Mouse (Mus musculus) lung, adult 2 months (tissue): ENCODE results near the gene Cfap43.

Experiments
- CTCF ChIP-seq: fragments of 200-500 bp; IDR thresholded peaks from 2 replicates; pipeline ENCODE4 v1.5.1; 2011; ENCODE audit warnings: mild to moderate bottlenecking, low read length, control low read depth; ENCODE audit not compliant: insufficient read depth
- POLR2A ChIP-seq: fragments of 200-500 bp; IDR thresholded peaks from 2 replicates; pipeline ENCODE4 v1.6.1; 2011; ENCODE audit warnings: low read depth, mild to moderate bottlenecking, control low read depth, low read length, borderline replicate concordance; ENCODE audit errors: extremely low read depth

DNA sequence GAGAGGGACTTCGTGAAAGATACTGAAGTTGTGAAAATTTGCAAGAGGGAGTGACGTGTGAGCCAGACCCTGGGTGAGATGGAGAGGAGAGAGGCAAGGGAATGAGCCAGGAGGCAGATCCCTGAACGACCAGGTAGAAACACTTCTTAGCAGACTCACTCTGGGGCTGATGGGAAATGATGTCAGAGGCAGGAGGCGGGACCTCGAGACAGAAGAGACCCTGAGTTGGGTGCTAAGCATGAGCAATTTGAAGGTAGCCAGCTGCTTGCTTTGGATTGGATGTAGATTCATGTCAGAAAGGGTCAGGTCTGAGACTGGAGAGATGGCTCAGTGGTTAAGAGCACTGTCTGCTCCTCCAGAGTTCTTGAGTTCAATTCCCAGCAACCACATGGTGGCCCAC is 104.4 kb downstream of the Cfap43 start:
- TF ChIP-seq POLR2A (no peak), CTCF (no peak)
